Mouse (Mus musculus) cortical plate, adult 2 months (tissue): Measurements from ENCODE around the gene Tdp2. TPM values are rescaled to one million over a fixed set of nuclear protein-coding genes. Genes with fewer than 3 reads are reported as not detected.

Experiments
- H3K27ac ChIP-seq: fragments of 200-500 bp; 2 replicates; pipeline ENCODE4 v1.5.1; 2012; ENCODE audit warnings: low read length, control low read depth, inconsistent platforms; ENCODE audit not compliant: insufficient read depth
- H3K4me1 ChIP-seq: fragments of 200-500 bp; 2 replicates; pipeline ENCODE4 v1.6.1; 2011; ENCODE audit warnings: low read length; ENCODE audit not compliant: control insufficient read depth, insufficient read depth
- H3K4me3 ChIP-seq: fragments of 200-500 bp; 2 replicates; pipeline ENCODE4 v1.5.1; 2011; ENCODE audit warnings: mild to moderate bottlenecking, low read length, control low read depth; ENCODE audit not compliant: insufficient read depth
- CTCF ChIP-seq: fragments of 200-500 bp; IDR thresholded peaks from 2 replicates; pipeline ENCODE4 v1.5.1; 2011; ENCODE audit warnings: mild to moderate bottlenecking, control low read depth, low read length; ENCODE audit not compliant: insufficient read depth; ENCODE audit errors: extremely low read depth
- POLR2A ChIP-seq: fragments of 200-500 bp; IDR thresholded peaks from 2 replicates; pipeline ENCODE4 v1.6.1; 2011; ENCODE audit warnings: mild to moderate bottlenecking, low read length, control low read depth; ENCODE audit not compliant: insufficient read depth; ENCODE audit errors: extremely low read depth
- polyA plus RNA-seq: library from polyadenylated mRNA; depleted of rRNA; stranded (reverse); fragments of >200 nt; gene quantifications from 2 replicates; pipeline ENCODE4 v1.2.3, GENCODE M21; 2012

Gene Tdp2
- polyA plus RNA-seq, 1 experiment, result 25.2 TPM

- TF ChIP-seq POLR2A (peak; percentile 76; the same call in 1 of the 2 replicates), CTCF (no peak)
- H3K4me3 ChIP-seq, result peak within 1 kb of the TSS; percentile 62
- no peaks in the 10 kb centered on the region for H3K4me1 ChIP-seq
- H3K27ac ChIP-seq, result 0 out of 2 replicates have a peak within 1 kb of the TSS, but pooled peaks have one; percentile 38
Observed at GRCm38 (mm10) chr13:24844983-24845955, 13.8 kb downstream of the Tdp2 start, which contains the start of gene D130043K22Rik. Gene D130043K22Rik (plus strand): TSS chr13:24845135.

GRCm38 (mm10) chr13:24849318-24849717, 17.8 kb downstream of the Tdp2 start:
- Histone ChIP-seq H3K4me1 (no peaks in the 10 kb centered on the region), H3K4me3 (no peak overlapping the region), H3K27ac (no peak overlapping the region)
- no peak for TF ChIP-seq CTCF
- TF ChIP-seq POLR2A, result no peak

DNA sequence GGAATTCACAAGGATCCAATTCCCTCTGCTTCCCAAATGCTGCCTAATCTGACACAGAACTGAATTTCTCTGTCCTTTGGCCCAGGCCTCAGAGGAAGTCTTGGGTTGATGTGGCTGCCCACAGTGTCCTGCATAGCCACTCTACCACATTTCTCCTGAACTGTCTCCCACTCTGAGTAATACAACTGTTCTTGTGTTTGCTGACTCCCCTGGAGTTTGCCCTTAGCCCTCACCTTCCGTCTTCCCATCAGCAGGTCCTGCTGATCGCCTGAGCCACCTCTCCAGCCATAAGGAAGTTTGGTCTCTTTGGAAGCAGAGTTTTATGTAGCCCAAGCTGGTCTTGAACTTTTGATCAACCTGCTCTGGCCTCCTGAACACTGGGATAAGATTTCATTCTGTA, 20.5 kb downstream of the Tdp2 start:
- Histone ChIP-seq H3K4me3 (no peak overlapping the region), H3K27ac (no peak overlapping the region), H3K4me1 (no peaks in the 10 kb centered on the region)
- TF ChIP-seq POLR2A (no peak), CTCF (no peak)

- Histone ChIP-seq H3K4me3 (no peak overlapping the region), H3K27ac (no peak overlapping the region), H3K4me1 (no peaks in the 10 kb centered on the region)
- TF ChIP-seq CTCF (no peak), POLR2A (no peak)
Observed at GRCm38 (mm10) chr13:24852570-24852969, 21.1 kb downstream of the Tdp2 start.

DNA sequence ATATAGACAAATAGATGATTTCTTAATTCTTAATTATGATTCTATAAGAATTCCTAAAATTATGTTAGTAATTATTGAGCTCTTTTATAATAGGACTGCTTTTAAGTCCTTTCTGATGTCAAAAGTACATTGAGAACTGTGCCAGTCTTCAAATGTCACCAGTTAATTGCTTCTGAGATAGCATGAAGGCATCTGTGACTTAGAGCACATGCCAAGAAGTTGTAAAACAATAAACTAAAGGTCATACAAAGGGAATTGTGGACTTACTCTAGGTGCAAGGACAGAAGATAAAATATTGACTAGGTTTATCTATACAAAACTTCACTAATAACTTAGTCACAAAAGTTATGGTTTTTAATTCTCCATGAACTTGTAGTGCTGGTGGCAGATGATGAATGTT, 27.6 kb downstream of the Tdp2 start:
- no peak overlapping the region for H3K4me3 ChIP-seq
- TF ChIP-seq CTCF (no peak), POLR2A (no peak)
- H3K4me1 ChIP-seq, result no peaks in the 10 kb centered on the region
- no peak overlapping the region for H3K27ac ChIP-seq

- Histone ChIP-seq H3K4me3 (no peak overlapping the region), H3K27ac (no peak overlapping the region), H3K4me1 (no peaks in the 10 kb centered on the region)
- TF ChIP-seq POLR2A (no peak), CTCF (no peak)
Observed at GRCm38 (mm10) chr13:24861084-24861483, 29.6 kb downstream of the Tdp2 start.

DNA sequence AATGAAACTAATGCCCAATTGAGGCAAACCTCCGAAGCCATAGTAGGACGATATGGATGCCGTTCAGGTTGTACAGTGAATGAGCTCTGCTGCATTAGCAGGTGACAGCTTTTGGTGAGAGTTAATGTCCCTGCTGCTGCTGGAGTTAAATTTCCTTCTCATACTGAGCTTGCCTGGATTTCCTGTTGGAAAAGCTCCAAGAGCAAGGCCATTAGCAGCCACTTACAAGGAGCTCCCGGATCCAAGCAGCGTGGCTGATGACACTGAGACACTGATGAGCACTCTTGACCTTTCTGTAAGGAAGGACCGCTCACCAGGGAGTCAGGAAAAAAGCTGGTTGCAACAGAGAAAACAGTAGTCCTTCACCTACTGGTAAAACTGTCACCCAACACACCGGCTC, 30.5 kb downstream of the Tdp2 start:
- H3K4me1 ChIP-seq, result no peaks in the 10 kb centered on the region
- no peak overlapping the region for H3K27ac ChIP-seq
- TF ChIP-seq CTCF (no peak), POLR2A (no peak)
- no peak overlapping the region for H3K4me3 ChIP-seq

- no peak overlapping the region for H3K4me3 ChIP-seq
- peak; percentile 31; the same call in 1 of the 2 replicates for TF ChIP-seq CTCF
- no peak for TF ChIP-seq POLR2A
- H3K4me1 ChIP-seq, result no peaks in the 10 kb centered on the region
- H3K27ac ChIP-seq, result no peak overlapping the region
Observed at GRCm38 (mm10) chr13:24862520-24862919, 31.0 kb downstream of the Tdp2 start.

DNA sequence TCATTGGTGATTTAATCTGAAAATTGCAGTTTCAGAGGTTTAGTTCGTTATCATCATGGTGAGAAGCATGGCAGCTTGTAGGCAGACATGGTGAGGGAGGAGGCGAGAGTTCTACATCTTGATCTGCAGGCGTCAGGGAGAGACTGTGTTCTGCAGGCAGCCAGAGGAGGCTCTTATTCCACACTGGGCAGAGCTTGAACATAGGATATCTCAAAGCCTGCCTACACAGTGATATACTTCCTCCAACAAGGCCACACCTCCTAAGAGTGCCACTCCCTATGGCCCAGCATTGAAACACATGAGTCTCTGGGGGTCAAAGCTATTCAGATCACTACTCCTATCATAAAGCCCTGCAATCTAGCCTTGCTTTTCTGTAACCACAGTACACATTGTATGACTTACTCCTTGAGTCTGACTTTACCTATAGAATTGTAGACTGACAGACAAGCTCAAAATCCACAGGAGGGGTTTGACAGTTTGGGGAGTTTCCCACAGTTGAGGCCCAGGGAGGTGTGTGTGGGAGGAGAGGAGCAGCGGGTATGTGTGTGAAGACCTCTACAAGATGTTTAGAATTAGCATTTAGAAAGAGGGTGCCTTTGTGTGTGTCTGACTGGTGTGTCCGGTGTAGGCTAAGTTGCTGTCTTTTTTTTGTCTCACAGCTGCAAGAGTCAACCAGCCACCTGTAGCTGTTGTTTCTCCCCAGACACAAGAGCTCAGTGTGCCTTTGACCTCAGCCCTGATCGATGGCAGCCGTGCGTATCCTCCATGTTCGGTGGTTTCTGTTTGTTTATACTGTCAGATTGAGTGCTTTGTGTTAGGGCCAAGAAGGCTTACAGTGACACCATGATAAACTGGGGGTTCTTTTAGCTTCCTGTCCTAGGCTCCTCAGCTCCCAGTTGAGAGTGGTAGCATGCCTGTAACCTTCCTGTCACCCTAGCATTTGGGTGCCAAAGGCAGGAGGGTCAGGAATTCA, 35.2 kb downstream of the Tdp2 start:
- Histone ChIP-seq H3K27ac (no peak overlapping the region), H3K4me3 (no peak overlapping the region), H3K4me1 (no peaks in the 10 kb centered on the region)
- TF ChIP-seq POLR2A (no peak), CTCF (no peak)

- no peak overlapping the region for H3K4me3 ChIP-seq
- no peaks in the 10 kb centered on the region for H3K4me1 ChIP-seq
- TF ChIP-seq CTCF, result no peak
- TF ChIP-seq POLR2A, result no peak
- no peak overlapping the region for H3K27ac ChIP-seq
Observed at GRCm38 (mm10) chr13:24867789-24868188, 36.3 kb downstream of the Tdp2 start.
